Mouse (Mus musculus) kidney, embryonic 16.5 days (tissue): Measurements from ENCODE around the gene Nfya. TPM values are rescaled to one million over a fixed set of nuclear protein-coding genes. Genes with fewer than 3 reads are reported as not detected.
"Not testable (repeated sequence)": the region's sequence is repeated elsewhere in the genome, so short reads cannot be mapped to it uniquely, and the experiment has no call there.

Experiments used
- ATAC-seq: fragments of 200-750 bp; cut with Nextera tagmentation; 2 replicates; pipeline ENCODE4 v1.8.0; 2017; ENCODE audit warnings: moderate TSS enrichment; ENCODE audit not compliant: low FRiP score, low TSS enrichment
- H3K27ac ChIP-seq: fragments of 300-500 bp; sonication (generic); 2 replicates; pipeline ENCODE4 v1.5.1; 2014; ENCODE audit warnings: low read length
- H3K27me3 ChIP-seq: fragments of 300-500 bp; sonication (generic); 2 replicates; pipeline ENCODE4 v1.6.1; 2014; ENCODE audit warnings: low read length, control low read depth, mixed read lengths; ENCODE audit not compliant: insufficient read depth
- H3K36me3 ChIP-seq: fragments of 300-500 bp; sonication (generic); 2 replicates; pipeline ENCODE4 v1.6.1; 2014; ENCODE audit warnings: low read length, control low read depth, mixed read lengths; ENCODE audit not compliant: insufficient read depth
- H3K4me1 ChIP-seq: fragments of 300-500 bp; sonication (generic); 2 replicates; pipeline ENCODE4 v1.6.1; 2014; ENCODE audit warnings: low read length, control low read depth, mixed read lengths; ENCODE audit not compliant: insufficient read depth
- H3K4me2 ChIP-seq: fragments of 300-500 bp; sonication (generic); replicated peaks from 2 replicates; pipeline ENCODE4 v1.6.1; 2014; ENCODE audit warnings: low read depth, low read length
- H3K4me3 ChIP-seq: fragments of 300-500 bp; sonication (generic); 2 replicates; pipeline ENCODE4 v1.5.1; 2014; ENCODE audit warnings: mild to moderate bottlenecking, low read length
- H3K9ac ChIP-seq: fragments of 300-500 bp; sonication (generic); replicated peaks from 2 replicates; pipeline ENCODE4 v1.6.1; 2014; ENCODE audit warnings: low read length
- H3K9me3 ChIP-seq: fragments of 300-500 bp; sonication (generic); 2 replicates; pipeline ENCODE4 v1.6.1; 2016; ENCODE audit warnings: low read length, control low read depth
- WGBS: fragments of 180-500 bp; shearing (Covaris S2); extraction: QIAGEN DNeasy Blood & Tissue Kit; methylation state at CpG from one replicate; pipeline ENCODE4 v1.1.7; 2014; 5-methylcytosine and 5-hydroxymethylcytosine counted together
- polyA plus RNA-seq: library from polyadenylated mRNA; unstranded; fragments of >200 nt; fragmentation: Nextera tagmentation; extraction: Ambion mirVana; gene quantifications from 2 replicates; pipeline ENCODE4 v1.2.1, GENCODE M21; 2015

Gene Nfya
- polyA plus RNA-seq, 1 experiment from 2014 or later = 16.6 TPM

- Histone ChIP-seq H3K4me1 (no peaks in the 10 kb centered on the region), H3K27ac (no peak overlapping the region), H3K27me3 (no peaks in the 10 kb centered on the region), H3K36me3 (no peaks in the 10 kb centered on the region), H3K4me3 (no peak overlapping the region), H3K4me2 (no peak overlapping the region), H3K9ac (no peak overlapping the region), H3K9me3 (no peaks in the 10 kb centered on the region)
- 54% methylated on average over 2 of the region's 2 CpGs for WGBS
- ATAC-seq = no peak
Observed at GRCm38 (mm10) chr17:48357892-48358291, 51.8 kb downstream of the Nfya start.

- no peak overlapping the region for H3K4me3 ChIP-seq
- no peaks in the 10 kb centered on the region for H3K9me3 ChIP-seq
- H3K4me2 ChIP-seq = no peak overlapping the region
- H3K9ac ChIP-seq = no peak overlapping the region
- ATAC-seq = no peak
- no peaks in the 10 kb centered on the region for H3K4me1 ChIP-seq
- WGBS = 81% methylated on average over 3 of the region's 3 CpGs
- no peaks in the 10 kb centered on the region for H3K36me3 ChIP-seq
- no peak overlapping the region for H3K27ac ChIP-seq
- H3K27me3 ChIP-seq = no peaks in the 10 kb centered on the region
Observed at GRCm38 (mm10) chr17:48355822-48356221, 53.9 kb downstream of the Nfya start.

GRCm38 (mm10) chr17:48352976-48353375, 56.7 kb downstream of the Nfya start:
- not testable (repeated sequence) for ATAC-seq, H3K9me3 ChIP-seq, H3K9ac ChIP-seq, H3K27ac ChIP-seq, H3K27me3 ChIP-seq, H3K36me3 ChIP-seq, H3K4me2 ChIP-seq, H3K4me3 ChIP-seq, H3K4me1 ChIP-seq
- 85% methylated on average over 7 of the region's 7 CpGs for WGBS

GRCm38 (mm10) chr17:48350681-48351193, 59.0 kb downstream of the Nfya start:
- Histone ChIP-seq H3K4me3 (no peak overlapping the region), H3K4me2 (no peak overlapping the region), H3K36me3 (no peaks in the 10 kb centered on the region), H3K27ac (no peak overlapping the region), H3K4me1 (no peaks in the 10 kb centered on the region), H3K9me3 (no peaks in the 10 kb centered on the region), H3K27me3 (no peaks in the 10 kb centered on the region), H3K9ac (no peak overlapping the region)
- WGBS = 70% methylated on average over 5 of the region's 5 CpGs
- ATAC-seq = no peak

- WGBS = 74% methylated on average over 2 of the region's 2 CpGs
- no peak for ATAC-seq
- Histone ChIP-seq H3K27ac (no peak overlapping the region), H3K4me2 (no peak overlapping the region), H3K27me3 (no peaks in the 10 kb centered on the region), H3K9me3 (no peaks in the 10 kb centered on the region), H3K36me3 (no peaks in the 10 kb centered on the region), H3K4me3 (no peak overlapping the region), H3K9ac (no peak overlapping the region), H3K4me1 (no peaks in the 10 kb centered on the region)
Observed at GRCm38 (mm10) chr17:48347287-48347686, 62.4 kb downstream of the Nfya start.

- H3K4me1 ChIP-seq = no peaks in the 10 kb centered on the region
- ATAC-seq = no peak
- no peak overlapping the region for H3K9ac ChIP-seq
- no peak overlapping the region for H3K4me2 ChIP-seq
- H3K9me3 ChIP-seq = no peaks in the 10 kb centered on the region
- no peak overlapping the region for H3K4me3 ChIP-seq
- no peaks in the 10 kb centered on the region for H3K27me3 ChIP-seq
- no peak overlapping the region for H3K27ac ChIP-seq
- 70% methylated on average over 4 of the region's 4 CpGs for WGBS
- H3K36me3 ChIP-seq = no peaks in the 10 kb centered on the region
Observed at GRCm38 (mm10) chr17:48346834-48347233, 62.9 kb downstream of the Nfya start.

GRCm38 (mm10) chr17:48346231-48346630, 63.5 kb downstream of the Nfya start, which contains the start of gene Trem2:
Trem2 (plus strand) TSS chr17:48346401.
- Histone ChIP-seq H3K27me3 (no peaks in the 10 kb centered on the region), H3K4me2 (no peak within 1 kb of the TSS), H3K4me3 (no peak within 1 kb of the TSS), H3K9me3 (no peaks in the 10 kb centered on the region), H3K27ac (no peak within 1 kb of the TSS), H3K4me1 (no peaks in the 10 kb centered on the region), H3K36me3 (no peaks in the 10 kb centered on the region), H3K9ac (no peak within 1 kb of the TSS)
- ATAC-seq = no peak
- 66% methylated on average over 5 of the region's 5 CpGs for WGBS

GRCm38 (mm10) chr17:48345824-48346223, 63.9 kb downstream of the Nfya start:
- no peak overlapping the region for H3K27ac ChIP-seq
- 86% methylated on average over 4 of the region's 4 CpGs for WGBS

GRCm38 (mm10) chr17:48343065-48343464, 66.6 kb downstream of the Nfya start:
- 86% methylated on average over 2 of the region's 2 CpGs for WGBS
- Histone ChIP-seq H3K9ac (no peak overlapping the region), H3K9me3 (no peaks in the 10 kb centered on the region), H3K27ac (no peak overlapping the region), H3K4me1 (no peaks in the 10 kb centered on the region), H3K36me3 (no peaks in the 10 kb centered on the region), H3K4me3 (no peak overlapping the region), H3K27me3 (no peaks in the 10 kb centered on the region), H3K4me2 (no peak overlapping the region)
- ATAC-seq = no peak

More at GRCm38 (mm10) chr17:48345824-48346223, 63.9 kb downstream of the Nfya start:
- H3K4me2 ChIP-seq = no peak overlapping the region
- no peak overlapping the region for H3K4me3 ChIP-seq
- no peaks in the 10 kb centered on the region for H3K36me3 ChIP-seq
- no peak for ATAC-seq
- H3K27me3 ChIP-seq = no peaks in the 10 kb centered on the region
- H3K9ac ChIP-seq = no peak overlapping the region
- H3K4me1 ChIP-seq = no peaks in the 10 kb centered on the region
- H3K9me3 ChIP-seq = no peaks in the 10 kb centered on the region

GRCm38 (mm10) chr17:48341947-48342346, 67.8 kb downstream of the Nfya start:
- H3K27ac ChIP-seq = no peak overlapping the region
- H3K9me3 ChIP-seq = no peaks in the 10 kb centered on the region
- no peaks in the 10 kb centered on the region for H3K4me1 ChIP-seq
- no peaks in the 10 kb centered on the region for H3K36me3 ChIP-seq
- 73% methylated on average over 3 of the region's 3 CpGs for WGBS
- no peak overlapping the region for H3K4me3 ChIP-seq
- H3K27me3 ChIP-seq = no peaks in the 10 kb centered on the region
- no peak overlapping the region for H3K9ac ChIP-seq
- no peak overlapping the region for H3K4me2 ChIP-seq
- no peak for ATAC-seq
